Mouse (Mus musculus): ENCODE data around the gene Nop9.
A peak's percentile ranks its signal among the peaks of the same experiment; 100 is the strongest.

Nop9 gene

GRCm38 (mm10) chr14:55745180-55745860 lies at the start of gene Nop9, which contains the start of gene Dhrs1:
Nop9 (plus strand) TSS chr14:55745693.
Dhrs1 (minus strand) TSS chr14:55745690.
- DNase-seq (ENCODE audit: low spot score in 2 of 2) = peak; percentile 81 to 84

GRCm38 (mm10) chr14:55697226-55697625 lies 48.3 kb upstream of the Nop9 start:
- DNase-seq (ENCODE audit: low spot score in 2 of 2) = peak; percentile 22 to 23

GRCm38 (mm10) chr14:55701131-55701530 lies 44.4 kb upstream of the Nop9 start:
- no peak for DNase-seq (ENCODE audit: low spot score in 2 of 2)

- no peak for DNase-seq (ENCODE audit: low spot score in 2 of 2)
These were observed 42.7 kb upstream of the Nop9 start for GRCm38 (mm10) chr14:55702761-55703160.

GRCm38 (mm10) chr14:55706051-55706600 lies 39.4 kb upstream of the Nop9 start:
- no peak for DNase-seq (ENCODE audit: low spot score in 2 of 2)

- DNase-seq (ENCODE audit: low spot score in 2 of 2) = no peak
These were observed 38.1 kb upstream of the Nop9 start for GRCm38 (mm10) chr14:55707397-55707796.

- no peak for DNase-seq (ENCODE audit: low spot score in 2 of 2)
These were observed 36.0 kb upstream of the Nop9 start for GRCm38 (mm10) chr14:55709509-55709908.

GRCm38 (mm10) chr14:55711786-55712185 lies 33.7 kb upstream of the Nop9 start:
- DNase-seq (ENCODE audit: low spot score in 2 of 2) = no peak

GRCm38 (mm10) chr14:55713007-55713728 lies 32.3 kb upstream of the Nop9 start:
- DNase-seq (ENCODE audit: low spot score in 2 of 2) = peak in 1 of 2 experiments; percentile 34

- DNase-seq (ENCODE audit: low spot score in 2 of 2) = no peak
These were observed 31.8 kb upstream of the Nop9 start, which contains the start of gene Tgm1 for GRCm38 (mm10) chr14:55713729-55714122. Tgm1 (minus strand) TSS chr14:55713926.

GRCm38 (mm10) chr14:55714893-55715292 lies 30.6 kb upstream of the Nop9 start:
- no peak for DNase-seq (ENCODE audit: low spot score in 2 of 2)

- DNase-seq (ENCODE audit: low spot score in 2 of 2) = no peak
These were observed 29.2 kb upstream of the Nop9 start for GRCm38 (mm10) chr14:55716271-55716670.

GRCm38 (mm10) chr14:55716884-55717283 lies 28.6 kb upstream of the Nop9 start:
- DNase-seq (ENCODE audit: low spot score in 2 of 2) = no peak

- no peak for DNase-seq (ENCODE audit: low spot score in 2 of 2)
These were observed 25.8 kb upstream of the Nop9 start for GRCm38 (mm10) chr14:55719737-55720136.

- DNase-seq (ENCODE audit: low spot score in 2 of 2) = no peak
These were observed 24.8 kb upstream of the Nop9 start for GRCm38 (mm10) chr14:55720666-55721065.

- DNase-seq (ENCODE audit: low spot score in 2 of 2) = no peak
These were observed 24.4 kb upstream of the Nop9 start for GRCm38 (mm10) chr14:55721076-55721475.

GRCm38 (mm10) chr14:55721700-55722437 lies 23.6 kb upstream of the Nop9 start, which contains the start of gene Rabggta:
Rabggta (minus strand) TSS chr14:55722263.
- peak; percentile 93 to 94 for DNase-seq (ENCODE audit: low spot score in 2 of 2)

GRCm38 (mm10) chr14:55722438-55722945 lies 23.0 kb upstream of the Nop9 start:
- no peak for DNase-seq (ENCODE audit: low spot score in 2 of 2)

- DNase-seq (ENCODE audit: low spot score in 2 of 2) = no peak
These were observed 22.1 kb upstream of the Nop9 start for GRCm38 (mm10) chr14:55723433-55723832.

GRCm38 (mm10) chr14:55724411-55724871 lies 21.1 kb upstream of the Nop9 start:
- DNase-seq (ENCODE audit: low spot score in 2 of 2) = peak; percentile 80 to 86

GRCm38 (mm10) chr14:55726261-55726660 lies 19.2 kb upstream of the Nop9 start:
- DNase-seq (ENCODE audit: low spot score in 2 of 2) = no peak

All from spleen, postnatal 36 days (tissue).